Mouse (Mus musculus): ENCODE data around the gene Ccdc93. TPM values are rescaled to one million over a fixed set of nuclear protein-coding genes. Genes with fewer than 3 reads are reported as not detected.

Gene Ccdc93
- polyA plus RNA-seq, 2 experiments, result 2.4 to 2.7 TPM

DNA sequence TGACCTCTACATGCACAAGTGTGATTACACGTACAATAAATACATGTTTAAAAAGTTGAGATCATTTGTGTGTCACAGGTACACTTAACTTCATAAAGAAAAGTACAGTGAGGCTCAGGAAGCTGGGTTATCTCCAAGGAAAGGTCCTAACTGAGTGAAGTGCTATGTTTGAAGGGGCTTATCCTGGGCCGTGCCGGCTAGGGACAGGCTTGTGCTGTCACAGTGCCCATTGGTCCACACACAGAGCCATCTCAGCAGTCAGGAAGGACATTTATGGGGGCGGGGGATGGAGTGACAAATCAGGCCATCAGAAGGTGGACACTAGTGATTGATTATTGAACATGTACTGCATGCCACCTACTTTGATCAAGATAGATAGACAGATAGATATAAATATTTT, 22.2 kb downstream of the Ccdc93 start:
- Histone ChIP-seq H3K27ac (no peak overlapping the region), H3K4me2 (ENCODE audit: low read depth) (no peak overlapping the region), H3K36me3 (replicated peaks; ENCODE audit: control insufficient read depth, insufficient read depth, low read depth) (no peaks in the 10 kb centered on the region), H3K4me3 (ENCODE audit: insufficient read depth in 1 of 2, low read depth in 2 of 2, low read length in 2 of 2) (no peak overlapping the region), H3K27me3 (ENCODE audit: control insufficient read depth, insufficient read depth, low read length) (no peaks in the 10 kb centered on the region), H3K9ac (replicated peaks) (no peak overlapping the region), H3K9me3 (ENCODE audit: control insufficient read depth, low read length) (no peaks in the 10 kb centered on the region), H3K4me1 (replicated peaks; ENCODE audit: control insufficient read depth in 2 of 2, insufficient read depth in 2 of 2, low read length in 1 of 2) (no peaks in the 10 kb centered on the region)
- DNase-seq (ENCODE audit: low read depth in 3 of 3, low spot score in 3 of 3) (no peak), ATAC-seq (ENCODE audit: insufficient read depth) (no peak)
- WGBS (ENCODE audit: insufficient replicate concordance), result 60% methylated on average over 4 of the region's 4 CpGs
- TF ChIP-seq CTCF (IDR thresholded peaks at IDR 0.05; ENCODE audit: low read depth), result no peak

DNA sequence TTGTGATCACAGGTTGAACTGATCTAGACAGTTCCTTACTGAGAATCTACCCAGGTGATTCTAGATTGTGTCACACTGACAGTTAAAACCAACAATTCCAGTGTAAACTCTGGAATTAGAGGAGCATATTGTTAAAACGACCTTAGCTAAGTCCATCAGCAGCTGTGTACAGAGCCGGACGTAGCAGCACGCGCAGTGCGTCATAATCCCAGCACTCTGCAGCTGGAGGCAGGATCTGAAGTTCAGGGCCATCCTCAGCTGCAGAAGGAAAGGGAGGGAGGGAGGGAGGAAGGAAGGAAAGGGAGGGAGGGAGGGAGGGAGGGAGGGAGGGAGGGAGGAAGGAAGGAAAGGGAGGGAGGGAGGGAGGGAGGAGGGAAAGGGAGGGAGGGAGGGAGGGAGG, 24.1 kb downstream of the Ccdc93 start:
- ATAC-seq (ENCODE audit: insufficient read depth), result no peak

DNA sequence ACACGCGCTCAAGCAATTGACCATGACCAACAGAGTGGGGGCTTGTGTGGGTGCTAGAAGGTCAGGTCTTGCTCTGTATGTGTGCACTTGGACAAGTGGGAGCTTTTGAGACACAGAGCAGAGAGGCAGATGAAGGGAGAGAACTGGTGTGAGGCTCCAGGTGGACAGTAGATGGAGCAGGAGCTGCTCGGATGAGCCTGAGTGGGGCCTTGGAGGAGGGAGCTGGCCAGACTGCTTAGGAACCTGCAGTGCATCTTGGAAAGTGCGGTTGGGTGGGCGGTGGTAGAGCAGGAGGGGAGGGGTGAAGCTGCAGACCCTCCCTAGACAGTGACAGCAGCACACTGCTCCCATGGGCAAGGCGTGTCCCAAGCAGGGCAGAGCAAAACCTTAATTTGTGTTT, 29.2 kb downstream of the Ccdc93 start:
- H3K36me3 ChIP-seq (replicated peaks; ENCODE audit: control insufficient read depth, insufficient read depth, low read depth), result no peaks in the 10 kb centered on the region
- no peaks in the 10 kb centered on the region for H3K27me3 ChIP-seq (ENCODE audit: control insufficient read depth, insufficient read depth, low read length)
- H3K27ac ChIP-seq, result no peak overlapping the region
- no peak overlapping the region for H3K4me3 ChIP-seq (ENCODE audit: insufficient read depth in 1 of 2, low read depth in 2 of 2, low read length in 2 of 2)
- no peaks in the 10 kb centered on the region for H3K4me1 ChIP-seq (replicated peaks; ENCODE audit: control insufficient read depth in 2 of 2, insufficient read depth in 2 of 2, low read length in 1 of 2)
- ATAC-seq (ENCODE audit: insufficient read depth), result no peak
- H3K4me2 ChIP-seq (ENCODE audit: low read depth), result no peak overlapping the region
- no peak for TF ChIP-seq EP300 (IDR thresholded peaks at IDR 0.05; ENCODE audit: low read depth)
- TF ChIP-seq CTCF (IDR thresholded peaks at IDR 0.05; ENCODE audit: low read depth), result no peak
- WGBS (ENCODE audit: insufficient replicate concordance), result 74% methylated on average over 6 of the region's 6 CpGs
- no peak for DNase-seq (ENCODE audit: low read depth in 3 of 3, low spot score in 3 of 3)
- no peaks in the 10 kb centered on the region for H3K9me3 ChIP-seq (ENCODE audit: control insufficient read depth, low read length)
- no peak overlapping the region for H3K9ac ChIP-seq (replicated peaks)

More for the DNA sequence above, 24.1 kb downstream of the Ccdc93 start:
- no peak for TF ChIP-seq CTCF (IDR thresholded peaks at IDR 0.05; ENCODE audit: low read depth)
- no peak for TF ChIP-seq EP300 (IDR thresholded peaks at IDR 0.05; ENCODE audit: low read depth)
- Histone ChIP-seq H3K9ac (replicated peaks) (no peak overlapping the region), H3K4me1 (replicated peaks; ENCODE audit: control insufficient read depth in 2 of 2, insufficient read depth in 2 of 2, low read length in 1 of 2) (no peaks in the 10 kb centered on the region), H3K27me3 (ENCODE audit: control insufficient read depth, insufficient read depth, low read length) (no peaks in the 10 kb centered on the region), H3K4me3 (ENCODE audit: insufficient read depth in 1 of 2, low read depth in 2 of 2, low read length in 2 of 2) (no peak overlapping the region), H3K4me2 (ENCODE audit: low read depth) (no peak overlapping the region), H3K27ac (no peak overlapping the region), H3K9me3 (ENCODE audit: control insufficient read depth, low read length) (no peaks in the 10 kb centered on the region), H3K36me3 (replicated peaks; ENCODE audit: control insufficient read depth, insufficient read depth, low read depth) (no peaks in the 10 kb centered on the region)
- 75% methylated on average over 6 of the region's 6 CpGs for WGBS (ENCODE audit: insufficient replicate concordance)
- no peak for DNase-seq (ENCODE audit: low read depth in 3 of 3, low spot score in 3 of 3)

- Histone ChIP-seq H3K27me3 (ENCODE audit: control insufficient read depth, insufficient read depth, low read length) (no peaks in the 10 kb centered on the region), H3K9ac (replicated peaks) (no peak overlapping the region), H3K36me3 (replicated peaks; ENCODE audit: control insufficient read depth, insufficient read depth, low read depth) (no peaks in the 10 kb centered on the region), H3K27ac (no peak overlapping the region), H3K9me3 (ENCODE audit: control insufficient read depth, low read length) (no peaks in the 10 kb centered on the region), H3K4me3 (ENCODE audit: insufficient read depth in 1 of 2, low read depth in 2 of 2, low read length in 2 of 2) (no peak overlapping the region), H3K4me2 (ENCODE audit: low read depth) (no peak overlapping the region), H3K4me1 (replicated peaks; ENCODE audit: control insufficient read depth in 2 of 2, insufficient read depth in 2 of 2, low read length in 1 of 2) (no peaks in the 10 kb centered on the region)
- ATAC-seq (ENCODE audit: insufficient read depth) (no peak), DNase-seq (ENCODE audit: low read depth in 3 of 3, low spot score in 3 of 3) (no peak)
- TF ChIP-seq CTCF (IDR thresholded peaks at IDR 0.05; ENCODE audit: low read depth), result no peak
- TF ChIP-seq EP300 (IDR thresholded peaks at IDR 0.05; ENCODE audit: low read depth), result no peak
- WGBS (ENCODE audit: insufficient replicate concordance), result 60% methylated on average over 7 of the region's 7 CpGs
Observed at GRCm38 (mm10) chr1:121461895-121462294, 31.0 kb downstream of the Ccdc93 start.

DNA sequence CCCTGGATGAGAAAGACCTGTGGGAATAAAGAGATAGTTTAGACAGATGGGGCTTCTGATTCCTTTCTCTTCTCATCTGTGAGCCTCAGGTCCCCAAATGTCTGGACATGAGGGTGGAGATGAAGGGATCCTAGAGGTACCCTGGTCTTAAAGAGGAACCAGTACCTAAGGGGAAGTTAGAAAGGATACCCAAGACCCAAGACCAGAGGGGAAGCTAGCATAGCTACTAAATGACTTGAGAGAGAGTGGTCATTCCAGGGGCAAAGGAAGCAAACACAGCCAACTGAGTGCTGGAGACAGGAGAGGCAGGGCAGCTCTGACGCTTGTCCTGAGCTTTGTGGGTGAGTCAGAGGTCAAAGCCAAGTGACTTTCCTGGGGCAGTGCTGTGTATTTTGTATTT, 31.8 kb downstream of the Ccdc93 start:
- no peak for ATAC-seq (ENCODE audit: insufficient read depth)
- Histone ChIP-seq H3K4me3 (ENCODE audit: insufficient read depth in 1 of 2, low read depth in 2 of 2, low read length in 2 of 2) (no peak overlapping the region), H3K27ac (no peak overlapping the region), H3K4me1 (replicated peaks; ENCODE audit: control insufficient read depth in 2 of 2, insufficient read depth in 2 of 2, low read length in 1 of 2) (no peaks in the 10 kb centered on the region), H3K27me3 (ENCODE audit: control insufficient read depth, insufficient read depth, low read length) (no peaks in the 10 kb centered on the region), H3K36me3 (replicated peaks; ENCODE audit: control insufficient read depth, insufficient read depth, low read depth) (no peaks in the 10 kb centered on the region), H3K4me2 (ENCODE audit: low read depth) (no peak overlapping the region), H3K9ac (replicated peaks) (no peak overlapping the region), H3K9me3 (ENCODE audit: control insufficient read depth, low read length) (no peaks in the 10 kb centered on the region)
- DNase-seq (ENCODE audit: low read depth in 3 of 3, low spot score in 3 of 3), result no peak
- WGBS (ENCODE audit: insufficient replicate concordance), result 39% methylated on average over 1 of the region's 1 CpGs
- TF ChIP-seq EP300 (IDR thresholded peaks at IDR 0.05; ENCODE audit: low read depth), result no peak
- no peak for TF ChIP-seq CTCF (IDR thresholded peaks at IDR 0.05; ENCODE audit: low read depth)
